ENCODE assay signal across 8 mouse cellular contexts in genomic region chr7:96519216-96519615, GRCm38 (mm10).
DNase-seq lines count a peak whose midpoint lies in the region; ATAC-seq and TF ChIP-seq lines count a peak whose summit lies in the region.

No protein-coding gene starts in this region.

- H3K4me3 ChIP-seq in thymus, adult 2 months (ENCODE audit: control insufficient read depth, insufficient read depth, low read length) = no peak overlapping the region
- H3K4me3 ChIP-seq in embryonic facial prominence, embryonic 11.5 days (ENCODE audit: low read depth, low read length) = no peak overlapping the region

- no peak for TF ChIP-seq POLR2A in thymus, adult 2 months (IDR thresholded peaks at IDR 0.05; ENCODE audit: control insufficient read depth, extremely low read depth, insufficient read depth, low read length, poor library complexity)

- DNase-seq in cerebellum, adult 11 months = no peak
- peak; percentile 4 for DNase-seq in thymus, adult 2 months
- DNase-seq in thymus, postnatal 4 days = no peak
- DNase-seq in embryonic facial prominence, embryonic 11.5 days (ENCODE audit: low spot score) = peak; percentile 73
- DNase-seq in kidney, postnatal 36 days = peak; percentile 20 to 35
- DNase-seq in retina, postnatal 7 days (ENCODE audit: low read depth, low spot score) = peak; percentile 40
- DNase-seq in frontal cortex, postnatal 25 days (ENCODE audit: low spot score in 2 of 2) = no peak

- 0 out of 2 replicates have a peak, but pooled peaks have one; percentile 53 for ATAC-seq in cerebellum, adult (ENCODE audit: insufficient number of reproducible peaks, low FRiP score, low TSS enrichment)
- ATAC-seq in embryonic facial prominence, embryonic 11.5 days (replicated peaks; ENCODE audit: insufficient number of reproducible peaks, low FRiP score, low TSS enrichment, low read depth) = 0 out of 2 replicates have a peak, but pooled peaks have one; percentile 8

- no peak overlapping the region for H3K4me2 ChIP-seq in embryonic facial prominence, embryonic 11.5 days (ENCODE audit: low read depth, low read length)

- H3K27me3 ChIP-seq in thymus, adult 2 months (ENCODE audit: control insufficient read depth, insufficient read depth, low read length) = no peaks in the 10 kb centered on the region
- no peaks in the 10 kb centered on the region for H3K27me3 ChIP-seq in embryonic facial prominence, embryonic 11.5 days (ENCODE audit: control insufficient read depth, insufficient read depth, low read length)

- WGBS in thymus, adult 2 months = 3% methylated on average over 2 of the region's 2 CpGs
- 0% methylated on average over 2 of the region's 2 CpGs for WGBS in embryonic facial prominence, embryonic 11.5 days

- no peaks in the 10 kb centered on the region; the same call in 1 of the 2 replicates for H3K4me1 ChIP-seq in thymus, adult 2 months (replicated peaks; ENCODE audit: control insufficient read depth, insufficient read depth, low read length)
- no peaks in the 10 kb centered on the region for H3K4me1 ChIP-seq in embryonic facial prominence, embryonic 11.5 days (ENCODE audit: control insufficient read depth, insufficient read depth, low read length)

- no peak overlapping the region for H3K27ac ChIP-seq in thymus, adult 2 months (ENCODE audit: control insufficient read depth, insufficient read depth, low read length)
- H3K27ac ChIP-seq in embryonic facial prominence, embryonic 11.5 days (replicated peaks; ENCODE audit: low read depth, low read length) = no peak overlapping the region

- no peak overlapping the region for H3K9ac ChIP-seq in embryonic facial prominence, embryonic 11.5 days (replicated peaks; ENCODE audit: low read length)

- H3K36me3 ChIP-seq in thymus, adult 2 months (ENCODE audit: control insufficient read depth, insufficient read depth, low read length) = no peaks in the 10 kb centered on the region
- no peaks in the 10 kb centered on the region for H3K36me3 ChIP-seq in embryonic facial prominence, embryonic 11.5 days (replicated peaks; ENCODE audit: control insufficient read depth, insufficient read depth, low read depth, low read length)

- no peaks in the 10 kb centered on the region for H3K9me3 ChIP-seq in embryonic facial prominence, embryonic 11.5 days (replicated peaks; ENCODE audit: control insufficient read depth, low read length)

- no peak for TF ChIP-seq CTCF in thymus, adult 2 months (IDR thresholded peaks at IDR 0.05; ENCODE audit: borderline replicate concordance, control insufficient read depth, extremely low read depth, insufficient read depth, low read length, poor library complexity)

Comparison
In these comparisons a context has a peak if more than half of its experiments do, and no peak if none do; other contexts are left out.
1. DNase-seq: peak in thymus, adult 2 months (single experiment), embryonic facial prominence, embryonic 11.5 days (single experiment), kidney, postnatal 36 days (2 of 2) and retina, postnatal 7 days (single experiment); none in cerebellum, adult 11 months (single experiment), thymus, postnatal 4 days (single experiment) and frontal cortex, postnatal 25 days (0 of 2).